Mouse (Mus musculus) forebrain, embryonic 14.5 days (tissue): ENCODE results near the gene Gm17720. TPM values are rescaled to one million over a fixed set of nuclear protein-coding genes. Genes with fewer than 3 reads are reported as not detected.

Source experiments
- ATAC-seq: fragments of 200-750 bp; cut with Nextera tagmentation; 2 replicates; pipeline ENCODE4 v1.8.0; 2017; ENCODE audit warnings: mild to moderate bottlenecking, moderate library complexity
- DNase-seq: peaks from one replicate; pipeline ENCODE4 v3.0.0-alpha.2; 2015; ENCODE audit warnings: low spot score
- H3K27ac ChIP-seq: fragments of 300-500 bp; sonication (generic); 2 replicates; pipeline ENCODE4 v1.5.1; 2014; ENCODE audit warnings: low read depth, mild to moderate bottlenecking, control low read depth, low read length, moderate library complexity
- H3K27me3 ChIP-seq: fragments of 300-500 bp; sonication (generic); replicated peaks from 2 replicates; pipeline ENCODE4 v1.6.1; 2014; ENCODE audit warnings: low read length, control low read depth, mixed read lengths; ENCODE audit not compliant: control insufficient read depth, insufficient read depth
- H3K36me3 ChIP-seq: fragments of 300-500 bp; sonication (generic); 2 replicates; pipeline ENCODE4 v1.6.1; 2014; ENCODE audit warnings: low read length, control low read depth; ENCODE audit not compliant: control insufficient read depth, insufficient read depth
- H3K4me1 ChIP-seq: fragments of 300-500 bp; sonication (generic); 2 replicates; pipeline ENCODE4 v1.6.1; 2014; ENCODE audit warnings: antibody characterized with exemption, low read length, control low read depth; ENCODE audit not compliant: control insufficient read depth, insufficient read depth
- H3K4me2 ChIP-seq: fragments of 300-500 bp; sonication (generic); 2 replicates; pipeline ENCODE4 v1.6.1; 2014; ENCODE audit warnings: mild to moderate bottlenecking, control low read depth, low read length
- H3K4me3 ChIP-seq: fragments of 300-500 bp; sonication (generic); 2 replicates; pipeline ENCODE4 v1.5.1; 2014; ENCODE audit warnings: low read depth, low read length, control low read depth
- H3K9ac ChIP-seq: fragments of 300-500 bp; sonication (generic); 2 replicates; pipeline ENCODE4 v1.6.1; 2014; ENCODE audit warnings: mild to moderate bottlenecking, low read length, control low read depth, moderate library complexity
- H3K9me3 ChIP-seq: fragments of 300-500 bp; sonication (generic); replicated peaks from 2 replicates; pipeline ENCODE4 v1.6.1; 2016; ENCODE audit warnings: low read length, control low read depth, mixed read lengths; ENCODE audit not compliant: control insufficient read depth
- WGBS: fragments of 180-500 bp; shearing (Covaris S2); extraction: QIAGEN DNeasy Blood & Tissue Kit; methylation state at CpG from one replicate; pipeline ENCODE4 v1.1.7; 2014; 5-methylcytosine and 5-hydroxymethylcytosine counted together
- polyA plus RNA-seq: library from polyadenylated mRNA; unstranded; fragments of >200 nt; fragmentation: Nextera tagmentation; extraction: Ambion mirVana; gene quantifications from 2 replicates; pipeline ENCODE4 v1.2.1, GENCODE M21; 2014

Gm17720 gene
- polyA plus RNA-seq, 1 experiment from 2014 or later = not detected

DNA sequence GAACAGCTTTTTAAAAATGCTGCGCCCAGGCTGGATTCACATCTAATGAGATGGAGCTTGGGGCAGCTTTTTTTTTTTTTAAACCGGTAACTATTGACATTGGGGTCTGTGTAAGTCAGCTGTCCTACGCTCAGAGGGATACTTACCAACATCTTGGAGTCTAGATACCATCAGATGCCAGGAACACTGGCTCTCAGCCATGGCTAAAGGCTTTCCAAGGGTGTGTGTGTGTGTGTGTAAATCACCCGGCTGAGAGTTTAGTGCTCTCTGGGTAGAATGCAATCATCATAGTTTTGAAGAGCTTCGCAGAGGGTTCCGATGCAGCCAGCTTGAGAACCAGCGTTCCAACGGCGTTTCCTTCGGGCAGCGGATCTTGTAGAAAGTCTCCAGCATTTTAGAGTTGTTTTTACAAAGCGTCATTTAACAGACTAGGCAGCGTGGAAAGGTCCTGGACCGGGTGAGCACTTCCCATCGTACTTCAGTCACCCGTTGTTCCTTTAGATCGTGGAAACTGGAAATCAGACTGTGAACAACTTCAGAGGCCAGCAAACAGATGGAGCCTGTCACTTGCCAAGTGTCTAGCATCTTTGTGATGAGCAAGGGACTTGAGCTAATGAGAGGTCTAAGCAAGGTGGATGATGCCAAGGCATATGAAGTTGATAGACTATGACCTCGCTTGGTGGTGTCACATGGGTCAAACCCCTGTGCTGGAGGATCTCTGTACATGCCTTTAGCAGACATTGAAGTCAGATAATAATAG is 37.8 kb downstream of the Gm17720 start:
- ATAC-seq (no peak), DNase-seq (no peak)
- Histone ChIP-seq H3K9me3 (no peaks in the 10 kb centered on the region), H3K36me3 (no peaks in the 10 kb centered on the region), H3K27ac (no peak overlapping the region), H3K4me2 (no peak overlapping the region), H3K27me3 (no peaks in the 10 kb centered on the region), H3K4me3 (no peak overlapping the region), H3K9ac (no peak overlapping the region), H3K4me1 (no peaks in the 10 kb centered on the region)
- 91% methylated on average over 18 of the region's 18 CpGs for WGBS

DNA sequence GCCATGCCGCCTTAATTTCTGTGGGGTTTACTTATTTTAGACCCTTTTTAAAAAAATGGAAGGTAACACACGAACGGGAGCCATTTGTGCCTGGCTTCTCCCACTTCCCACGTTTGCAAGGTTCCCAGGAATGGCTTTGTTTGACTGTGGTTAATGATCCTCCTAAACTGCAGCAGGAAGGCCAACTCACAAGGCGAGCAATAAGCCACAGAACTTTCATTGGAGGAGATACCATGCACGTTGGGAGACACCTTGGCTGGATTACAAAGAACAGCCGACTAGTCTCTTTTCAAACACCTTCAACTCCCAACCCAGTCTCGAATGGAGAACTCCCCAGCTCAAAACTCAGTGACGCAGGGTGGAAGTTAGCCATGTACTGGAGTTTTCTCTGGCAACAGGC is 38.4 kb downstream of the Gm17720 start:
- 83% methylated on average over 9 of the region's 9 CpGs for WGBS
- no peak overlapping the region for H3K27ac ChIP-seq
- no peaks in the 10 kb centered on the region for H3K9me3 ChIP-seq
- DNase-seq = no peak
- no peak overlapping the region for H3K4me3 ChIP-seq
- H3K4me1 ChIP-seq = no peaks in the 10 kb centered on the region
- no peaks in the 10 kb centered on the region for H3K27me3 ChIP-seq
- H3K36me3 ChIP-seq = no peaks in the 10 kb centered on the region
- no peak for ATAC-seq
- no peak overlapping the region for H3K9ac ChIP-seq
- no peak overlapping the region for H3K4me2 ChIP-seq

DNA sequence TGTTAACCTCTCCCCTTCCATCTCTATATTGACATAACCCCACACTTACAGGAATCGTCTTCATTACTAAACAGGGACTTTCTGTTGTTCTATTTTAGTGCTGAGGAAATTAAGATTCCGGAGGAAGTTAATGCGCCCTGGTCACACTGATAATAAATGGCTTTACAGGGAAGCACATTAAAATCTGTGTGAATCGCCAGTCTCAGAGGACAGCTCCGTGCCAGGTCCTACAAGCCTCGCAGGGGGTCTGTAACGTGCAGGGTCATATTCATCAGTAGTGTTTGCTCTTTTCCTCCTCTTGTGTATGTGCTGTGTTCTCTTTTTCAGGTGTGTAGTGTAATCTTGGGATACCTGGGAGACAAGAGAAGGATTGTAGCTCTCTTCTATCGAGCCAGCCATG is 44.3 kb downstream of the Gm17720 start:
- Histone ChIP-seq H3K27me3 (no peaks in the 10 kb centered on the region), H3K9ac (no peak overlapping the region), H3K9me3 (no peaks in the 10 kb centered on the region), H3K4me2 (no peak overlapping the region), H3K27ac (no peak overlapping the region), H3K4me3 (no peak overlapping the region), H3K4me1 (no peaks in the 10 kb centered on the region), H3K36me3 (no peaks in the 10 kb centered on the region)
- ATAC-seq (no peak), DNase-seq (no peak)
- 89% methylated on average over 8 of the region's 8 CpGs for WGBS

DNA sequence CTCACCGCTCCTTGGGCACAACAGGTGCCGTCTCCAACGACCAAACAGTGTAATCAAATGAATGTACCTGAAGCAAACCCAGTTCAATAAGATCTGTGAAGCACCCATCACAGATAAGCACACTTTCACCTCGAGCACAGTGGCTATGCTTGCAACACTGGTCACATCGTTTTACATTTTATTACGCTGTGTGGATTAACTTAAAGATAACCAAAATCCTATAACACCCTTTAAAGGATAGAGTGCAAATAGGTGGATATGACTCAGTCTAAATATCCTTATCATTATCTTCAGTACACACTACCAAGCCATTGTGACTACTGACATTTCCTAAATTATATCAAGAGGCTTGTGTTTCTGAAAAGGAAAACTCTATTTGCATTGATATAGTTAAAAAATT is 51.3 kb downstream of the Gm17720 start:
- H3K4me1 ChIP-seq = no peaks in the 10 kb centered on the region
- no peak overlapping the region for H3K4me2 ChIP-seq
- WGBS = 82% methylated on average over 6 of the region's 6 CpGs
- ATAC-seq (no peak), DNase-seq (no peak)
- no peak overlapping the region for H3K9ac ChIP-seq
- no peaks in the 10 kb centered on the region for H3K36me3 ChIP-seq
- H3K27ac ChIP-seq = no peak overlapping the region
- H3K9me3 ChIP-seq = no peaks in the 10 kb centered on the region
- no peak overlapping the region for H3K4me3 ChIP-seq
- H3K27me3 ChIP-seq = no peaks in the 10 kb centered on the region

DNA sequence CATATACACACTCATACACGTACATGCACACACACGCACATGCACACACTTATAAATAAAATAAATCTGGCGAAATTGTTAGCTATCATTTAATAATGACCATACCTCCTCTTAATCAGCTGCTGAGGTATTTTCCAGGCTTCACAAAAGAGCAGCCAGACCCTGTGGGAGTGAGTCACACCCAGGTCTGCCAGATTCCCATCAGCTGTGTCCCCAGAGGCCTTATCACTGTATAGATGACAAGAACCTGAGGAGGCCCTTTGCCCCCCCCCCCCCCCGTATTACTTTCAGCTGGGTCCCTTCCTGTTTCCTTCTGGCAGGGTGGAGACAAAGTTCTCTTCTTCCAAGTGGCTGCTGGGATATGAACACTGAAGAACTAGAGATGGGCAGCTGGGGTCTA is 62.0 kb downstream of the Gm17720 start:
- DNase-seq = no peak
- Histone ChIP-seq H3K4me2 (no peak overlapping the region), H3K9ac (no peak overlapping the region), H3K4me3 (no peak overlapping the region), H3K4me1 (no peaks in the 10 kb centered on the region), H3K27ac (no peak overlapping the region), H3K27me3 (no peaks in the 10 kb centered on the region), H3K36me3 (no peaks in the 10 kb centered on the region), H3K9me3 (no peaks in the 10 kb centered on the region)
- WGBS = 86% methylated on average over 4 of the region's 4 CpGs
- no peak for ATAC-seq

DNA sequence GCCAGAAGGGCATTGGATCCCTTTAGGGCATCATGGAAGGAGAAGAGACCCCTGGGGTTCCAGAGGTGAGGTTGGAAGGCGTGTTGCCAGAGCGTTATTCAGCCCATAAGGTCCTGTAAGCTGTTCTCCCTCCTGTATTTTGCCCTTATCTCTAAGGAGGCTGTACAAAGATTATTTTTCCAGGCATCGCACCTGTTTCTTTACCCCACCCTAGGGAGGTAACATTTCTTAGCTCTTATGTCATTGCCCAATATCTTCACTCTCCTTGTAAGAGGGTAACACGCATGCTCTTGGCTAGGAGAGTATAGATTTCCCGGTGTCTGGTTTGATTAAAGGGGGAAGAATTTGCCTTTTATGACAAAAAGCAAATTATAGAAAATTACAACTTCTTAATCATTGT is 62.9 kb downstream of the Gm17720 start, which contains the start of gene Chst4:
Gene Chst4 (minus strand): TSS at position 82 of the 400 bp plus-strand sequence.
- Histone ChIP-seq H3K9me3 (no peaks in the 10 kb centered on the region), H3K36me3 (no peaks in the 10 kb centered on the region), H3K4me1 (no peaks in the 10 kb centered on the region), H3K9ac (no peak within 1 kb of the TSS), H3K27me3 (no peaks in the 10 kb centered on the region), H3K27ac (no peak within 1 kb of the TSS), H3K4me2 (no peak within 1 kb of the TSS), H3K4me3 (no peak within 1 kb of the TSS)
- ATAC-seq (no peak), DNase-seq (no peak)
- WGBS = 83% methylated on average over 5 of the region's 5 CpGs

DNA sequence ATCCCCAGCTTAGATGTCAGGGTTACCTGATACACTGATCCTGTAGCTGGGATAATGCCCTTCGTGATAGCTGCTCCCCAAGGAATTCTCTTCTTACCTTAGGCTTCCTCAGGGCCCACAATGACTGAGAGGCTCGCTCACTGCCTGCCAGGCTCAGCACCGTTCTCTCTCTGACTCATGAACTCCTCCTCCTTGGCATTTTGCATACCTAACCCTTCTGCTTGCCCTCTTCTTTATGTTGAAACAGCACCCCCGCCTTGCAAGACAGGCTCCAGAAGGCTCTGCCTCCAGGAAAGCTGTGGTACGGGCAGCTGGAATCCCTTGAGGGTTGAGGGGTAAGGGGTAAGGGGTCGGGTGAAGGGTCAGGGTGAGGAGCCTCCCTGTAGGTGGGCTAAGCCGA is 63.3 kb downstream of the Gm17720 start:
- no peak for ATAC-seq
- DNase-seq = no peak
- Histone ChIP-seq H3K4me3 (no peak overlapping the region), H3K9ac (no peak overlapping the region), H3K36me3 (no peaks in the 10 kb centered on the region), H3K4me1 (no peaks in the 10 kb centered on the region), H3K27ac (no peak overlapping the region), H3K27me3 (no peaks in the 10 kb centered on the region), H3K9me3 (no peaks in the 10 kb centered on the region), H3K4me2 (no peak overlapping the region)
- 52% methylated on average over 7 of the region's 7 CpGs for WGBS

DNA sequence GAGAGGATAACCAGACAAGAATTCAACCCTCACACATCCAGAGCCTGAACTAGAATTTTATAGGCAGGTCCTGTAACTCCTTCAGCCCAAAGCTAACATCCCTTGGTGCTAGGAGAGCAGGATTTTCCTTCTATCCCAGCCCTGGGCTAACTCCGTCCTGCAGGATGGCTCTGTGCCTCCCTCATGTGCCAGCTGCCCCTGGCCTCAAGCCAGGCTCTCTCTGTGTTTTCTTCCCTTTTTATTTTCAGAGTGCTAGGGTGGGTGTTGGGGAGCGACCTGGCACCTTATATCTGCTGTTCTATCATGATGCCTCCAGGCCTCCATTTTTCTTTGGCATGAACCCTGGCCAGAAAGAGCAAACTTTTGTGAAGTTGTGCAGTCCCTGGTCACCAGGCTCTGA is 66.4 kb downstream of the Gm17720 start:
- no peaks in the 10 kb centered on the region for H3K4me1 ChIP-seq
- H3K36me3 ChIP-seq = no peaks in the 10 kb centered on the region
- H3K4me2 ChIP-seq = no peak overlapping the region
- no peak for ATAC-seq
- 44% methylated on average over 2 of the region's 2 CpGs for WGBS
- H3K9me3 ChIP-seq = no peaks in the 10 kb centered on the region
- peak; percentile 12 for DNase-seq
- H3K9ac ChIP-seq = no peak overlapping the region
- H3K27ac ChIP-seq = no peak overlapping the region
- H3K27me3 ChIP-seq = no peaks in the 10 kb centered on the region
- H3K4me3 ChIP-seq = no peak overlapping the region

DNA sequence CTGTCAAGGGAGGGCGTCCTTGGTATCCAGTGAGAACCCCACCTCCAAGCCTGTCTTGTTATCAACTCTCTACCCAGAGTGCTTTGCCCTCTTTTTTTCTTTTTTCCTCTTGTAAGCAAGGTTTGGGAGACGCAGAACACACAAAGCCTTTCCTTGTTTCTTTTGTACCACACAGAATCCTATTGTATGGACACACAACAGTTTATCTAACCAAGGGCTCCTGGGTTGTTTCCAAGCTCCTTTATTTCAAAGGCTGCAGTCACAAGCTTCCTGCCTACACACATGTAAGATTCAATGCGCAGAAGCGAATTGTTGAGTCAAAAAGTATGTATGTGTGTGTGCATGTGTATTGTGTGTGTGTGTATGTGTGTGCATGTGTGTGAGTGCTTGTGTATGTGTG is 68.2 kb downstream of the Gm17720 start:
- no peak overlapping the region for H3K4me2 ChIP-seq
- no peaks in the 10 kb centered on the region for H3K9me3 ChIP-seq
- WGBS = 48% methylated on average over 4 of the region's 4 CpGs
- H3K27ac ChIP-seq = no peak overlapping the region
- ATAC-seq (no peak), DNase-seq (no peak)
- no peak overlapping the region for H3K9ac ChIP-seq
- no peaks in the 10 kb centered on the region for H3K36me3 ChIP-seq
- H3K27me3 ChIP-seq = no peaks in the 10 kb centered on the region
- H3K4me1 ChIP-seq = no peaks in the 10 kb centered on the region
- no peak overlapping the region for H3K4me3 ChIP-seq
